9 mouse cellular contexts compared by ENCODE assay signal in the genomic region with DNA sequence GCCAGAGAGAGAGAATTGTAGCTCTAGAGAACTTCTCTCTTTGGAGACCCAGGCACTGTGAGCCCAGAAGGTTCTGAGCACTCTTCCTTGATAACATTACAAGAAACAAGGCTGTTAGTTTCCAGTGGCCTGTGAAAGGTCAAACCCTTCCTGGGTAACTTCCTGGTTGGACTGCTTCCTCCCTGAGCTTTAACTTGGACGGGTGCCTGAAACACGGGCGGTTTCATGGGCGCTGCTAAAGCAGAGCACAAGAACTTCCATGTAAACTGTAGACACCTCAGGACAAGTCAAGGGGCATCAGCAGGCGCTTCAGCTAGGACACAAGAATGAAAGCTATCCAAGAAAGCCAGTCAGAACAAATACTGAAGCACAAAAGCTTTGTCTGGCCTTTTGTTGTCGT. TPM values are rescaled to one million over a fixed set of nuclear protein-coding genes. Genes with fewer than 3 reads are reported as not detected.
DNase-seq lines count a peak whose midpoint lies in the region; TF ChIP-seq lines count a peak whose summit lies in the region.
"Had no signal": no experiment of that assay in that cellular context is flagged by ENCODE, and none has a peak within 500 bp of the region (broad histone marks: within the 10 kb centered on the region; RNA-seq: fewer than 3 reads in every experiment).

No protein-coding gene starts in this region.

- peaks cover 22% of the 10 kb centered on the region; the same call in 1 of the 2 replicates for H3K4me1 ChIP-seq in small intestine, adult 2 months (ENCODE audit: control insufficient read depth, insufficient read depth, insufficient read length, low read length)
- H3K4me1 ChIP-seq: midbrain, embryonic 12.5 days had no signal

- WGBS in small intestine, adult 2 months: 16% methylated on average over 6 of the region's 6 CpGs

- H3K36me3 ChIP-seq in small intestine, adult 2 months (ENCODE audit: control insufficient read depth, insufficient read depth, low read length): peaks cover 52% of the 10 kb centered on the region

- H3K4me3 ChIP-seq in layer of hippocampus, adult 2 months: no peak overlapping the region
- H3K4me3 ChIP-seq in small intestine, adult 2 months (ENCODE audit: low read depth, low read length): no peak overlapping the region
- H3K4me3 ChIP-seq: midbrain, embryonic 12.5 days had no signal

- no peak for TF ChIP-seq CTCF in layer of hippocampus, adult 2 months (conservative IDR thresholded peaks at IDR 0.05)
- no peak for TF ChIP-seq CTCF in small intestine, adult 2 months (IDR thresholded peaks at IDR 0.05; ENCODE audit: extremely low read depth, insufficient read length, insufficient replicate concordance, low read depth, low read length)

- H3K27ac ChIP-seq in layer of hippocampus, adult 2 months: peak overlapping the region; percentile 29; the same call in 1 of the 2 replicates
- peak overlapping the region; percentile 23 for H3K27ac ChIP-seq in small intestine, adult 2 months (ENCODE audit: insufficient read depth, low read depth, low read length)
- H3K27ac ChIP-seq: midbrain, embryonic 12.5 days had no signal

- TF ChIP-seq POLR2A in small intestine, adult 2 months (IDR thresholded peaks at IDR 0.05; ENCODE audit: low read depth, low read length): no peak

- H3K27me3 ChIP-seq in small intestine, adult 2 months (ENCODE audit: control insufficient read depth, insufficient read depth, low read length): no peaks in the 10 kb centered on the region
- H3K27me3 ChIP-seq: midbrain, embryonic 12.5 days had no signal

- no peak for DNase-seq in layer of hippocampus, adult 2 months (ENCODE audit: low spot score in 2 of 2)
- no peak for DNase-seq in layer of hippocampus, adult 9-10 months (ENCODE audit: low spot score)
- DNase-seq in heart, adult 9 months (ENCODE audit: low spot score in 2 of 2): peak; percentile 62 to 75
- DNase-seq in kidney, postnatal 25 days: peak; percentile 74 to 80
- no peak for DNase-seq in T-cell, adult 2 months (ENCODE audit: low spot score)
- DNase-seq in layer of hippocampus, postnatal 36 days: no peak
- no peak for DNase-seq in cerebellum, adult 8-10 months

RNA-seq across cellular contexts. Expression of gene Uap1, which starts 12.9 kb away (rescaled TPM):
- total RNA-seq in layer of hippocampus, adult 2 months (2021): 10 to 100 TPM; 51.4 to 56.0 TPM
- polyA plus RNA-seq in small intestine, adult 2 months (2012; rRNA removed): 4.8 and 15.1 TPM in 2 replicates
- 10 to 100 TPM; 53.4 to 57.6 TPM for total RNA-seq in layer of hippocampus, postnatal 36 days (2021)

RNA-seq across cellular contexts. Expression of gene Ddr2, which starts 51.3 kb away (rescaled TPM):
- 1 to 10 TPM; 4.7 to 5.0 TPM for total RNA-seq in layer of hippocampus, adult 2 months (2021)
- 4.0 and 4.4 TPM in 2 replicates for polyA plus RNA-seq in small intestine, adult 2 months (2012; rRNA removed)
- total RNA-seq in layer of hippocampus, postnatal 36 days (2021): 1 to 10 TPM; 4.6 to 7.7 TPM

RNA-seq across cellular contexts. Expression of gene Uhmk1, which starts 53.3 kb away (rescaled TPM):
- total RNA-seq in layer of hippocampus, adult 2 months (2021): 100 to 1,000 TPM; 142 to 143 TPM
- polyA plus RNA-seq in small intestine, adult 2 months (2012; rRNA removed): 2.1 and 4.5 TPM in 2 replicates
- 100 to 1,000 TPM; 143 to 157 TPM for total RNA-seq in layer of hippocampus, postnatal 36 days (2021)

Comparison
In these comparisons a context has a peak if more than half of its experiments do, and no peak if none do; other contexts are left out.
1. DNase-seq: peak in heart, adult 9 months (2 of 2) and kidney, postnatal 25 days (2 of 2); none in layer of hippocampus, adult 2 months (0 of 2), layer of hippocampus, adult 9-10 months (single experiment), T-cell, adult 2 months (single experiment), layer of hippocampus, postnatal 36 days (0 of 2) and cerebellum, adult 8-10 months (single experiment).